Mouse (Mus musculus) kidney, adult 2 months (tissue): ENCODE data around the gene Scn1b. TPM values are rescaled to one million over a fixed set of nuclear protein-coding genes. Genes with fewer than 3 reads are reported as not detected.

Source experiments
- DNase-seq: peaks from one replicate; pipeline ENCODE4 v3.0.0; 2021
- H3K27ac ChIP-seq: fragments of 200-500 bp; 2 replicates; pipeline ENCODE4 v1.5.1; 2012; ENCODE audit warnings: low read depth, low read length, control low read depth, inconsistent platforms; ENCODE audit not compliant: insufficient read depth
- H3K27me3 ChIP-seq: fragments of 200-500 bp; replicated peaks from 2 replicates; pipeline ENCODE4 v1.6.1; 2012; ENCODE audit warnings: mild to moderate bottlenecking, moderate library complexity, low read length, inconsistent platforms; ENCODE audit not compliant: control insufficient read depth, insufficient read depth
- H3K36me3 ChIP-seq: fragments of 200-500 bp; 2 replicates; pipeline ENCODE4 v1.6.1; 2012; ENCODE audit warnings: mild to moderate bottlenecking, moderate library complexity, low read length, inconsistent platforms; ENCODE audit not compliant: control insufficient read depth, insufficient read depth
- H3K4me1 ChIP-seq: fragments of 200-500 bp; 2 replicates; pipeline ENCODE4 v1.6.1; 2011; ENCODE audit warnings: low read length; ENCODE audit not compliant: control insufficient read depth, insufficient read depth
- H3K4me3 ChIP-seq: fragments of 200-500 bp; 2 replicates; pipeline ENCODE4 v1.5.1; 2011; ENCODE audit warnings: mild to moderate bottlenecking, low read depth, low read length, control low read depth; ENCODE audit not compliant: insufficient read depth
- CTCF ChIP-seq: fragments of 200-500 bp; conservative IDR thresholded peaks from 2 replicates; pipeline ENCODE4 v1.5.1; 2011; ENCODE audit warnings: low read depth, mild to moderate bottlenecking, control low read depth, low read length, moderate library complexity, mixed read lengths; ENCODE audit not compliant: insufficient read depth, insufficient read length
- POLR2A ChIP-seq: fragments of 200-500 bp; IDR thresholded peaks from one replicate; pipeline ENCODE4 v1.6.1; 2011; ENCODE audit warnings: low read depth, low read length, control low read depth
- WGBS: fragments of 180-500 bp; shearing (Covaris S2); methylation state at CpG from one replicate; pipeline ENCODE4 v1.1.7; 2018; 5-methylcytosine and 5-hydroxymethylcytosine counted together
- polyA plus RNA-seq: library from polyadenylated mRNA; depleted of rRNA; stranded (reverse); fragments of >200 nt; gene quantifications from 2 replicates; pipeline ENCODE4 v1.2.3, GENCODE M21; 2012; rRNA removed

Gene Scn1b
- polyA plus RNA-seq: 25.1 and 27.9 TPM in 2 replicates

DNA sequence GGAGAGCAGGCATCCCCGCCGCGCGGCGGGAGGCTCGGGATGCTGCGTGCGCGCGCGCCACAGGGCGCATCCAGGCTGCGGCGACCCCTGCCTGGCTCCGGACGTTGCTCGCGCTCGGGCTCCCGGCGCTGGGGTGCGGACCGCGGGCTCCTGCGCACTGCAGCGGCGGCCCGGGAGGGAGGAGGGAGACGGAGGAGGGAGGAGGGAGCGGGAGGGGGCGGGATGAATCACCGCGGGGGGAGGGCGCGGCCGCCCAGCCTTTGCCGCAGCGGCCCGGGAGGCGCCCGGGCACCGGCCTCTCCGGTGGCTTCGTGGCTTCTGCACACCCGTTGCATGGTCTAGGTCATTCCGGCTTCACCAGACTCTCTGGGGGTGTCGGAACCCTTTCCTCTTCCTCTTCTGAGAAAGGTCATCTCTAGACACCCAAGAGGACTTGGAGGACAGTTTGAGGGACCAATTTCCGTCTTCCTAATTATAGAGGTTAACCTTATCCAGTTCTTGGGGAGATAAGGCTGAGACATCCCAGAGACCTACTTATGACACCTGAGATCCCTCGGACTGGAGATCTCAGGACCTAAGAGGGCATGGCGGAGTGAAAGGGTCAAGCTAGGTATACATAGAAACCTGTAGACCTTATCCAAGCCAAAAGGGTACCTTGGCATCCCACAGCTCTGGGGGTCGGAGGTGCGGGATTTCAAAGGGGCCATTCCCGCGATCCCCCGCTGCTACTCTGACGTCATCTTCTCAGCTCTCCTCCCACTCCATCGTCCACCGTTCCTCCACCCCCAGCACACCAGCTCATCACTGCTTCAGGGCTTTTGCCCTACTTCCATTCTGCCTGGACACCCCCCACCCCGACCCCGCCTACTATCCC is at the start of gene Scn1b:
Gene Scn1b (minus strand): TSS at position 153 of the 874 bp plus-strand sequence.
- Histone ChIP-seq H3K36me3 (no peaks in the 10 kb centered on the region), H3K27me3 (no peaks in the 10 kb centered on the region), H3K4me1 (no peaks in the 10 kb centered on the region; the same call in 1 of the 2 replicates), H3K4me3 (peak within 1 kb of the TSS; percentile 72), H3K27ac (no peak within 1 kb of the TSS; the same call in 1 of the 2 replicates)
- WGBS: 3% methylated on average over 56 of the region's 60 CpGs
- peak; percentile 66 for DNase-seq
- TF ChIP-seq CTCF: no peak
- TF ChIP-seq POLR2A: no peak

DNA sequence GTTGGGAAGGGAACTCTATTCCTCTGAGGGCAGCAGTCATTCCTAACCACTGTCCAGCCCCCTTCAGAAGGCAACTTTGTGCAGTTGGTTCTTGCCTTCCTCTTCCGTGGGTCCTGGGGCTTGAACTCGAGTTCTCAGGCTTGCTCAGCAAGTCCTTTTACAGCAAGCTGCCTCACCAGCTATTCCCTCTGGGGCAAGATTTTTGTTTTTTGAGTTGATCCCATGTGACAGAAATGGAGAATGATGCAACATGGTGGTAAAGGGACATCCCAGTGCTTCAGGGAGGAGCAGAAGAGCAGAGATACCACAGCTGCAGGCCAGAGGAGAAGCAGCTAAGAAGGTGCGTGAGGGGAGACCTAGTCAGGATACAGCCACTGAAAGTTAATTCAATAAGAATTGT is 48.3 kb upstream of the Scn1b start:
- Histone ChIP-seq H3K27ac (no peak overlapping the region), H3K36me3 (no peaks in the 10 kb centered on the region), H3K4me1 (no peaks in the 10 kb centered on the region), H3K4me3 (no peak overlapping the region), H3K27me3 (no peaks in the 10 kb centered on the region)
- DNase-seq: no peak
- WGBS: 91% methylated on average over 3 of the region's 3 CpGs
- no peak for TF ChIP-seq CTCF
- no peak for TF ChIP-seq POLR2A

DNA sequence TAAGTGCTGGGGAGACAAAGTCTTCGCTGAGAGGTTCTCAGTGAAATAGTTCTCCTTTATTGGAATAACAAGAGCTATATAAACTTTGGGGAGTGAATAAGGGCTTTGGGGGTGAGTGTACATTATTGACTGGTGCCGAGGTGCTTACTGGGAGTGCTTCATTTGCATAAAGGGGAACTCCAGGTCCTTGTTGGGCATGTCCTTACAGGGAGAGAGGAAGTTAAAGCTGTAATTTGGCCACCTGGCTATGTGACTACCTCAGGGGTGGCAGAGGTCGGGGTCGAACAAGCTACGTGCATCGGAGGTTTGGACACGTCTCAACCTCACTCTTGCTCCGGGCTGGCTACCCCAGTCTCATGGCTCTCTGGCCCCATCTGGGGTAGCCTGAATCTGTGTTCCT is 47.7 kb upstream of the Scn1b start:
- 72% methylated on average over 8 of the region's 8 CpGs for WGBS

DNA sequence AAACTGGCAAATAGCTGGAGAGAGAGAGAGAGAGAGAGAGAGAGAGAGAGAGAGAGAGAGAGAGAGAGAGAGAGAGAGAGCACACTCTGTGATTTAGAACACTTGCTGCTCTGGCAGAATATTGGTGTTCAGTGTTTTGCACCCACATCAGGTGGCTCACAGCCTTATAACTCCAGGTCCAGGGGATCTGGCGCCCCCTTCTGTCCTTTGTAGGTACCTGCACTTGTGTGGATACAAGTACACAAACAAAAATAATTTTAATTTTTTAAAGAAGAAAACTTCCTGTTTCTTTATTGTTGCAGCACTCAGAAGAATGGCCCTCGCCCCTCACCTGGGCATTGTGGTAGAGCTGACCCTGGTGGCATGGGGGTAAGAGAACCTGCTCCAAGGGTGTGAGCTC is 45.4 kb upstream of the Scn1b start:
- no peak overlapping the region for H3K4me3 ChIP-seq
- no peaks in the 10 kb centered on the region for H3K36me3 ChIP-seq
- no peak overlapping the region for H3K27ac ChIP-seq
- peak; percentile 61 for DNase-seq
- WGBS: 25% methylated on average over 2 of the region's 2 CpGs
- TF ChIP-seq POLR2A (no peak), CTCF (peak; percentile 80)
- H3K27me3 ChIP-seq: no peaks in the 10 kb centered on the region
- no peaks in the 10 kb centered on the region for H3K4me1 ChIP-seq

More for the DNA sequence above, 47.7 kb upstream of the Scn1b start:
- H3K27me3 ChIP-seq: no peaks in the 10 kb centered on the region
- TF ChIP-seq CTCF (no peak), POLR2A (no peak)
- no peak overlapping the region for H3K27ac ChIP-seq
- H3K4me1 ChIP-seq: no peaks in the 10 kb centered on the region
- no peaks in the 10 kb centered on the region for H3K36me3 ChIP-seq
- DNase-seq: no peak
- H3K4me3 ChIP-seq: no peak overlapping the region

DNA sequence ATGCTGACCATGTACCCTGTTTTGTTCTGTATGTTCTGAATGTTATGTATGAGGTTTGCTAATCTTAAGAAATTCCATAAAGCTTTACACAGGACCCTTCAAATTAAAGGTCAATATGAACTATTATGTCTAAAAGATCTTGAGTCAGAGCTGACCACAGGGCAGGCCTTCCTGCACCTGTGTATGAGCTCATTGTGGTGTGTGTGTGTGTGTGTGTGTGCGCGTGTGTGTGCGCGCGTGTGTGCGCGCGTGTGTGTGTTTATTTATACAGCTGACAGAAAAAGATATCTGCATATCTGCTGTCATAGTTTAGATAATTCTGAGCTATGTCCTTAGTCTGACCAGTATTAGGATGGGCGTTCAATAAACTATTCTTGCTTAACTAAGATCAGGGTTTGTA is 43.7 kb upstream of the Scn1b start:
- Histone ChIP-seq H3K4me3 (no peak overlapping the region), H3K4me1 (no peaks in the 10 kb centered on the region), H3K36me3 (no peaks in the 10 kb centered on the region), H3K27ac (no peak overlapping the region), H3K27me3 (no peaks in the 10 kb centered on the region)
- whole genome bisulfite sequencing: 98% methylated on average over 9 of the region's 9 CpGs
- DNase-seq: no peak
- TF ChIP-seq CTCF: no peak
- no peak for TF ChIP-seq POLR2A

DNA sequence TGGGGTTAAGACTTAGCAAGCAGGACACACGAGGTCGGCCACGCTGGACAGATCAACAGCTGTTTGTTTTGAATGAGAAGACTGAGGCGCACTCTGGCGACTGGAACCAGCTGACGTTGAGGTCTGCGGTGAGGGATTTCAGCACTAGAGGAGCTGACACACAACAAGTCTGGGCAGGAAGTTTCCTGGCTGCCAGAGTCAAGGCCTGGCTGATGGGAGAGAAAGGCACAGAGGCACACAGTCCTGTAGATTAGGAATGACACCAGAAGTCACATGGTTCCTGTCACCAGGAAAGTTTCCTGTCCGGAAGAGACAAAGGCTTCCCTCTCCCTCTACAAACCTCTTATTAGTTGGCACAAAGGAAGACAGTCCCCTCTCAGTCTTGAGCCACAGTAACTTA is 41.6 kb upstream of the Scn1b start:
- H3K27me3 ChIP-seq: no peaks in the 10 kb centered on the region
- no peak overlapping the region for H3K4me3 ChIP-seq
- 0 out of 2 replicates have a peak overlapping the region, but pooled peaks have one; percentile 12 for H3K27ac ChIP-seq
- H3K4me1 ChIP-seq: no peaks in the 10 kb centered on the region
- no peaks in the 10 kb centered on the region for H3K36me3 ChIP-seq
- 35% methylated on average over 8 of the region's 8 CpGs for WGBS
- 0 out of 2 replicates have a peak, but pooled peaks have one; percentile 18 for TF ChIP-seq CTCF
- no peak for TF ChIP-seq POLR2A
- peak; percentile 76 for DNase-seq

DNA sequence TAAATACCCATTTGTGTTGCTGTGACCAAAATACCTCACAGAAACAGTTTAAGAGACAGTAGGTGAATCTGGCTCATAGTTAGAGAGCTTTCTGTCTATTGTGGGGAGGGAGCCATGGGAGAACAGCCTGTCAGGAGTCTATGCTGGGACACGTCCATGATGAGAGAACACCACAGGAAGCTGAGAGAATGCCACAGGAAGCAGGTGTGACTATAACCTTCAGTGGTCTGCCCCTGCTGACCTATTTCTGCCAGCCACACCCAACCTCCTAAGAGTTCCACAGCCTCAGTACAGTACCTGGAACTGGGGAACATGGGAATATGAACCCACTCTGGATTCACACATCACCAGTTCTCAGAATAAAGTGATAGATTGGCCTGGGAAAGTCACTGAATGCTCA is 37.9 kb upstream of the Scn1b start:
- no peak for TF ChIP-seq POLR2A
- no peak for TF ChIP-seq CTCF
- no peak overlapping the region for H3K4me3 ChIP-seq
- WGBS: 82% methylated on average over 1 of the region's 1 CpGs
- H3K27ac ChIP-seq: no peak overlapping the region
- H3K4me1 ChIP-seq: no peaks in the 10 kb centered on the region
- H3K36me3 ChIP-seq: no peaks in the 10 kb centered on the region
- no peaks in the 10 kb centered on the region for H3K27me3 ChIP-seq
- no peak for DNase-seq
